Mouse (Mus musculus): Measurements from ENCODE around the gene Asna1. TPM values are rescaled to one million over a fixed set of nuclear protein-coding genes. Genes with fewer than 3 reads are reported as not detected.

The Asna1 gene
- total RNA-seq, 4 experiments from 2014 or later: 96.4 to 107 (median 101) TPM

- no peak for DNase-seq
These were observed 37.2 kb downstream of the Asna1 start for GRCm38 (mm10) chr8:84987903-84988302.

- DNase-seq: no peak
These were observed 37.7 kb downstream of the Asna1 start for GRCm38 (mm10) chr8:84987388-84987787.

DNA sequence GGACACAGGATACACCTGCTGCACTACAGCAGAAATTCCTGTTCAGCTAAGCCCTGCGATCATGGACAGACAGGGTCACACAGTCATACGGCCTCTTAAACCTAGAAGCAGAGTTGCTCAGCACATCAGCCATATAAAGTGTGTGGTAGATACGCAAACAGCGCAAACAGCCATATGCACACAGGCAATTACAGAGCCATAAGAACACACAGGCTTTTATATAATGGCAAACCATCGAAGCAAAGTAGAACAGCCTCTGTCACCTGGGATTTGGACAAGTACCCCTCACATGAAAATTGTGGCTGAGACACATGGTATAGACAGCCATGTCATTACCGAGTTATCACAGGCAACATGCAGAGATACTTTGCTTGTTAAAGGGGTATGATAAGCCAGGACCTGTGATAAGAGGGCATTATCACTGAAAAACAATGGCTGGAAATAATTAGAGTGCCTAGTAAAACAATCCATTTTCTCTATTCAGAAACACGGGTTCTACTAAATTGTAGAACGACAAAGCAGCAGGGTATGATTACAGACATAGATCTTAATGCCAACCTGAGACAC lies 38.6 kb downstream of the Asna1 start:
- DNase-seq: no peak

DNA sequence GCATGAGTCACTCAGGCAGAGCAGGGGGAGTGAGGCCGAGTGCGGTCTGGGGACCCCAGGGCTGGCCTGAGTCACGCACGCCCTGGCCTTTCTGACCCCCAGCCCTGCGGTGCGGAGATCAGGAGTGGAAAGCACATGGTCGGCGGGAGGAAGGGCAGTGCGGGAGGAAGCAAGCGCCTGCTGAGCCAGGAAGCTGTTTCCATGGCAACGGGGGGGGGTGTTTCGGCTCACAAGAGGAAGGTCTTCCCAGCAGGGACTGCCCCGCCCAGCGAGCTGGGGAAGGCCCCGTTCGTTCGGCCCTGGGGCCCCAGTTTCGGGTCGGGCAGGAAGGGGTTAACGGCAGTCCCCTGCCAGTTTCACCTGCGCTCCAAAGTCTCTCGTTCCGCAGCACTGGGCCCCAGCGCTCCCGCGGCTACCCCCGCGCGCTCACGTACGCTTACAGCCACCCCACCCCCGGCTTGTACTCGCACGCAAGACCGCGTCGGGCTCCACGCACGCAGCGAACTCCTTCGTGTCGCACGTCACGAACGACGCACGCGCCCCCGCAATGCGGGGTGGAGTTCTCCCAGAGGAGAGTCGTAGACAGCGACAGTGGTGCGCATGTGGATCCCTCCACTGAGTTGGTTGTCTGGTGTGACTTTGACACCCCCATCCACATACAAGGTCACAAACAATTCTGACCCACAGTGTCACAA lies 39.2 kb downstream of the Asna1 start:
- peak; percentile 88 for DNase-seq

DNA sequence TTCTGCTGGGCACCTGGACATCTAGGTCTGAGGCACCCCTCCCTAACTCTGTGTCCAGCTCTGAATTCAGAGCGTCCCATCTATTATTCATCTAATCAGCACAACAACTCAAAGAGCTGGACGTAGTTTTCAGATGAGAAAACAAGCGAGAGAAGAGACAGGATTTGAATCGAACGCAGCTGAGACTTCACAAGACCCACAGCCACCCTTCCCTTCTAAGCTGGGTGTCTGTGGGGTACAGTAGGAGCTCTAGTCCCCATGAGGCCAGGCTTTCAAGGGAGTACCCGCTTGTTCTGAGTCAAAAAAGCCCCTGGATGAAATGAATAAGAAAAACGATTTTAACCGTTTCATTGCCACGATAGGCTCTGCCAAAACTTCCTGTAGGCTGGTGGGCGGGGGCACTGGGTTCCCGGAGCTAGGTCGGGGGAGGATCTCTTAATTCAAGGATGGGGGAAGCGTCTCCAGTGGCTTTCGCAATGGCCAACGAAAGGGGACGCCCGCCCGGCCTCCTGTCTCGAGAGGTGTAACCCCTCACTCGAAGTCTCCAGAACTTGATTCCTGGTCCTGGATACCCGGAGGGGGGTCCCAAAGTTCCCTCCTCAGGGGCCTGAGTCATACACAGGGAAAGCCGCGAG lies 39.9 kb downstream of the Asna1 start:
- DNase-seq: no peak

- DNase-seq: no peak
These were observed 40.6 kb downstream of the Asna1 start for GRCm38 (mm10) chr8:84984294-84985048.

DNA sequence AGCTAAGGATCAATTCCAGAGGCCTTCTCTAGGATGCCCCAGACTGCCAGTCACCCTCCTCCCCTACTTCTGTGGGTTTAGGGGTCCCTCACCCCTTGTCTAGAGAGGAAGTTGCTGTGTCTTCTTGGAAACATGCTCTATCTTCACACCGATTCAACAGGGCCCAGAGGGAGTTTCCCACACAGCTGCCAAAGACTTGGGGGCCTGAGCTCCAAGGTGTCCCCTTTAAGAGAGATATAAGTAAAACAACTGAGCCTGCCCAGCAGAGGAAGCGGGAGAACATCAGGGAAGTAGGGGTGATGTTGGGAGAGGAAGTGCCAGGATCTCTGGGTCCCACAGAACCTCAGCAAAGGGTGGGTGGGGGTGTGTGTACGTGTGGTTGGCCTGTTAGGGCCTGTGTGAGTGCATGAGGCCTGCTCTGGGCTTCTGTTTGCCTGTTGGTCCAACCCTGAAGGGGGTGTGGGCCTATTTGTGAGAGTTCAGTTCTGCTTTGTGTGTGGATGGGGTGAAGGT lies 42.5 kb downstream of the Asna1 start:
- no peak for DNase-seq

DNA sequence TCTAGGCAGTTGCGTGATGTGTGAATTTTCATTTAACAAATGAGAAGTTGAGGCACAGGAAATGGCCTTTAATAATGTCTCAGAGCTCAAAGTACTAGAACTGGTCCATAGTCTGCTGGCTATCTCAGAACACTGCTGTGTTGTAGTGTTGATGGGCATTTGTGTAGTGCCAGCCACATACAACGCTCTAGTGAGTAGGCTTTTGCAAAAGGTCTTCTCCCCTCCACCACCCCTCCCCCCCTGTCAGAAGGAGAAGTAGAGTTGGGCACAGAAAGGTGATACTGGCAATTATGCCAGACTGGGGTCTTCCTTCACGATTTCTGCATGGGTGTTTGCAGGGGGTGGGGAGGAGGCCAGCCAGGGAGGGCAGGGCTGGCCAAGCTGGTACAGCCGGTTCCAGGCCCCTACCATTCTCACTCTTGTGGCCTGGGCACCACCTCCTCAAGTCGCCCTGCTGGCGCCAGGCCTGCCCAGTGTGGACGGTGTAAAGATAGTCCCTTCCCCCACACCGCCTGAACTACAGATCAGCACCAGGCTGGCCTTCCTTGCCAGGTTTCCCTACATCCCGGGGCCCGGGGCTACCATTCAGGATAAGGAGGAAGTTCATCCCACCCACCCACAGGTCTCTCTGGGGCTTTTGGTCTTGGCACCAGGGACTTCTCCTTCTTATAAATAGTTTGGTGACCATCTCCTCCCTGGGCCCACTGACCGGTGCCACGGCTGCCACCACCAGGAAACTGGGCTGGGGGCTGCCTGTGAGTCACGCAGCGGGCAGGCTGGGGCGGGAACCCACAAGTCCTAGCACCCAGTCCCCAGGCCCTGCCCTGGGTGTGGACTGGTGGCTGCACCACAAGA lies 43.2 kb downstream of the Asna1 start:
- no peak for DNase-seq

- DNase-seq: peak; percentile 86
These were observed 44.3 kb downstream of the Asna1 start for GRCm38 (mm10) chr8:84980622-84981358.

DNA sequence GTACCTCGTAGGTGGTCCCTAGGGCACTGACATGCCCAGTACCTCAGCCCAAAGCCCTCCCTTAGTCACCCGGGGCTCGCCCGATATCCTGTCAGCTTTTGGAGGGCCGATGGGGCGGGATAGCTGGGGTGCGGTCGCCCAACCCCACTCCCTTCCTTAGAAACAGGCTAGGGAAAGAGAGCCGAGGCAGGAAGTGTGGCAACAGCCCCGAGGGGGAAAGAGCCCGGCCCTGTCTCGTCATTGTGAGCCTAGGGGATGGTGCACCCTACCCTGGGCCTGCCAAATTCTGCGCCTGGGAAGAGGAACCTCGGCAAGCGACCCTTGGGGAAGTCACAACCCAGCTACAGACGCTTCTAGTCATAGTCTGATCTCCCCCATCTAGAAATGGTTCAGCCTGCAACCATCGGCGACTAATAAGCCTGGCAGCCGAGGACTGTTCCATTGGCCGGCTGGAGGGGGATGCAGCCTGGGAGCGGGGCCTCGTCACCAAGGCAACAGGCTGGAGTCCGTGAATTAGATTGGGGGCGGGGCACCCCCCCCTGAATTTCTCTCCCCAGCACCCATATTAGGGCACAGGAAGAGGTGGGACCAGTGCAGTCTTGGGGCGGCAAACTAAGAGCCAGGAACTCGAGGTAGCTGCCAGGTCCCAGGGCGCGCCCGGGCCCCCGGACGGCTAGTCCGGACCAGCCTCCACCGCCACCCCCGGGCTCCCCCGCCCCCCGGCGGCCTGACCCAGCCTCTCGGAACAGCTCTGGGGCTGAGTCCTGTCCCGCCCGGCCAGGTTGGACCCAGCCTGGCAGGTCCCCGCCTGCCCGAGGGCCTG lies 45.3 kb downstream of the Asna1 start:
- peak; percentile 93 for DNase-seq

- peak; percentile 98 for DNase-seq
These were observed 46.7 kb downstream of the Asna1 start, which contains the start of gene Junb for GRCm38 (mm10) chr8:84978248-84978940. Gene Junb, minus strand, starts transcription at chr8:84978718.

DNA sequence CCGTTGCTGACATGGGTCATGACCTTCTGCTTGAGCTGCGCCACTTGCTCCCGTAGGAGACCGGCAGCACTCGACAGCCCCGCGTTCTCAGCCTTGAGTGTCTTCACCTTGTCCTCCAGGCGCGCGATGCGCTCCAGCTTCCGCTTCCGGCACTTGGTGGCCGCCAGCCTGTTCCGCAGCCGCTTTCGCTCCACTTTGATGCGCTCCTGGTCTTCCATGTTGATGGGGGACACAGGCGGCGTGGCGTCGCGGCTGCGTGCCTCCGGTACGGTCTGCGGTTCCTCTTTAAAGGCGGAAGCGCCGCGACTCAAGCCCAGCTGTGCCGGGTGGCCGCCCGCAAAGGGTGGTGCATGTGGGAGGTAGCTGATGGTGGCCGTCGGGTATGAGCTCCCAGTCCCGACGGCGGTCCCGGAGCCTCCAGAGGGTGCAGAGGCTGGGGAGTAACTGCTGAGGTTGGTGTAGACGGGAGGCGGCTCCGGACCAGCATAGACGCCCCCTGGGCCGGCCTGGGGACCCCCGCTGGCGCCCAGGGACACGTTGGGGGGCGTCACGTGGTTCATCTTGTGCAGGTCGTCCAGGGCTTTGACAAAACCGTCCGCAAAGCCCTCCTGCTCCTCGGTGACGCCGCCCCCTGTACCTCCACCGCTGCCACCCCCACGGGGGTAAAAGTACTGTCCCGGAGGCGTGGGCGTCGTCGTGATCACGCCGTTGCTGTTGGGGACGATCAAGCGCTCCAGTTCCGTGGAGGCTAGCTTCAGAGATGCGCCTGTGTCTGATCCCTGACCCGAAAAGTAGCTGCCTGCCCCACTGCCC lies 47.4 kb downstream of the Asna1 start:
- peak; percentile 78 for DNase-seq

GRCm38 (mm10) chr8:84976763-84977434 lies 48.2 kb downstream of the Asna1 start:
- DNase-seq: no peak

GRCm38 (mm10) chr8:84976031-84976762 lies 48.9 kb downstream of the Asna1 start:
- peak; percentile 97 for DNase-seq

DNA sequence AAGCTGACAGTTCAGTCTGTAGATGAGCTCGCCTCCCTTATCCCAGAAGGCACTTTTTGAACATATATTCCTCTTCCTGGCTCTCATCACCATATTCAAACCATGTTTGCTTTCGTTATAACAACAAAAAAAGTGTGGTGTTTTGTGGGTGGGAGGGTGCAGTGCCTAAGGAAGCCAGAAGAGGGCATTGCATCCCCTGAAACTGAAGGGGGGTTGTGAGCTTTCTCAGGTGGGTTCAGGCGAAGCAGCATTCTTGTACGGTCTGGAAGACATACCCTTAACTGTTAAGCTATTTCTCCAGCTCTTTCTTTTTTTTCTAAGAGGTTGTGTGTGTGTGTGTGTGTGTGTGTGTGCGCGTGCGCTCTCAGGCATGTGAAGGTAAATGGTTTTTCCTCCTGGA lies 49.6 kb downstream of the Asna1 start:
- DNase-seq: peak; percentile 61

DNA sequence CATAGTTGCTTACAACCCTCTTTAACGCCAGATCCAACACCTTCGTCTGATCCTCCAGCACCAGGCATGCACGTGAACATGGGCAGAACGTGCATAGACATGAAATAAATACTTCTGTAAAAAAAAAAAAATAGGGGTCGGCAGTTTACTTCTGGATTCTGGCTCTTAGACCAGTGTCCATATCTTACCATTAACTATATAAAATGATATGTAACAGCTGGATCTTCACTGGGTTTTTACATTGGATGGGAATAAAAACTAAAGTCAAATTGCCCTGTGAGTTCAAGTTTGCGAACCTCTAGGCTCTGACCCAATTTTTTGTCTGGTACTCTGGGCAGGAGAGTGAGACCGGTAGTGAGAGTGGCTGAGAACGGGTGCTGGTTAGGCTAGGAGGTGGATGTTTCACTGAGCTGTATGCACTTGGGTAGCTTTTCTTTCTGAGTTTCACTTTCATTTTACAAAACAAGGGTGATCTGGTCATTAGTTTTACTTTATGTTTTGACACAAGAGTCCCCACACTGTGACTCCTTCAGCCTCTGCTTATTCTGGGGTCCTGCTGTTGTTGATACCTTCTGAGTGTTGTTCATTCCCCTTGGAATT lies 50.4 kb downstream of the Asna1 start:
- no peak for DNase-seq
